Mouse (Mus musculus): Measurements from ENCODE around the gene Cryzl2.

The Cryzl2 gene

DNA sequence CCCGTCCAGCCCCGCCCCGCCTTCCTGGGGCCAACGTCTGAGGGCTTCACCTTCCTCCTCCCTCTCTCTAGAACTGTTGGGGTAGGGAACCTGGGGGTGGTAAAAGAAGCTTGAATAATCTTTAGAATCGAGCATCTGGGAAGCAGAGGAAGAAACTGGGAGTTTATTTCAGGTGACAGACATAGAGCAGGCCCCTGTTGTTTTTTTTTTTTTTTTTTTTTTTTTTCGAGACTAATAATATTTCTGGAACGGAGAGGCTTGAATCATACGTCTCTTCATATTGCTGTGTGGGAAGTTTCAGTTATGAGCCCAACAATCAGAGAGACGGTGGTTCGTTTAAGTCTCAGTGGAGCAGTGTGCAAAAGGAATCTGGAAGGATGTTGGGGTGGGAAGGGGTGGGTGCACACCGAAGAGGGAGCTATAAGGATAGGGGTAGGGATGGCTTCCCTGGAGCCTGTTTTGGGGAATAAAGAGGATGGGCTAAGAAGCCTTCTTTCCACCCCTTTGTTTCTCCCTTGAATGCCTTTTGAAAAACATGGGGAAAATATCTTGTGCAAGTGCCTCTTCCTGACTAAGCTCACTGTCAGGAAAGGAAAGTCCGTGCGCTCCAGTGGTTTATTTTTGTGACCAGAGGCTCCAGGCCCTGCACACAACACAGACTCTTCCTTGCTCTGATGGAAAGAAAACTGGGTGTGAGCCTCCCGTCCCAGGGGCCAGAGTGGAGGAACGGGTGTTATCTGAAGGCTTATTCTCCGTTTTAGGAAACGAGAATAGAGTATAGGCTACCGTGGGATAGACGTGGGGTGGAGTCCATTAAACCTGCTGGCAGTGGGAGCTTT is 14.4 kb upstream of the Cryzl2 start:
- DNase-seq: no peak

GRCm38 (mm10) chr1:157444632-157445300 is 13.6 kb upstream of the Cryzl2 start:
- no peak for DNase-seq

- no peak for DNase-seq
Observed at GRCm38 (mm10) chr1:157445398-157445910, 12.9 kb upstream of the Cryzl2 start.

- DNase-seq: peak; percentile 72 to 83
Observed at GRCm38 (mm10) chr1:157446325-157446724, 12.1 kb upstream of the Cryzl2 start.

GRCm38 (mm10) chr1:157447142-157447541 is 11.2 kb upstream of the Cryzl2 start:
- DNase-seq: no peak

DNA sequence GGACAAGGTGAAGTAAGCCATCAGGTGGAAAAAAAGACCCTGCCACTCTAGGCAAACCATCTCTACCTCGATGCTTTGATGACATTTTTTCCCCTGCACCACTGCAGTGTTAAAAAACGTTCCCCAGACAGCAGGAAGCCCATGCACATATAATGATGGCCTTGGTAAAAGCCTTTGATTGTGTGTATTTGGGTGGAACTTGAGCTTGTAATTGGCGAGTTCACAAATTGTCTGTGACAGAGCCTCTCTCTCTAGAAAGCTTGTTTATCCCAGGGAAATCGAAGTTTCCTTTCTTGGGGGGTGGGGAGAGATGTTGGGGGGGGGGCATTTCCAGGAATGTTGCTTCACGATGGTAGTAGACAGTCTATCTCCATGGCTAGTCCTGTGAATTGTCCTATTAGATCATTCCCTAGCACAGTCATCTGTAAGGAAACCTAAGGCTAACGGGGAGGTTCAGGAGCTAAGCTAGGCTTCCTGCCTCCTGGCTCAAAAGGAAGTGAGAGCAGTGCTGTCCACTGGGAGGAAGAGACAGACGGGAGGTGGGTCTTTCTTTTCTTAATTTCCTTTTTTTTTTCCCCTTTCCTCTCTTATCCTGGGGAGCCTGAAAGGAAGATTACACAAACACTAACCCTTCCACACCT is 10.1 kb upstream of the Cryzl2 start:
- no peak for DNase-seq

GRCm38 (mm10) chr1:157448805-157449188 is 9.6 kb upstream of the Cryzl2 start:
- DNase-seq: no peak

GRCm38 (mm10) chr1:157449532-157449931 is 8.8 kb upstream of the Cryzl2 start:
- DNase-seq: no peak

- DNase-seq: no peak
Observed at GRCm38 (mm10) chr1:157449981-157450636, 8.3 kb upstream of the Cryzl2 start.

DNA sequence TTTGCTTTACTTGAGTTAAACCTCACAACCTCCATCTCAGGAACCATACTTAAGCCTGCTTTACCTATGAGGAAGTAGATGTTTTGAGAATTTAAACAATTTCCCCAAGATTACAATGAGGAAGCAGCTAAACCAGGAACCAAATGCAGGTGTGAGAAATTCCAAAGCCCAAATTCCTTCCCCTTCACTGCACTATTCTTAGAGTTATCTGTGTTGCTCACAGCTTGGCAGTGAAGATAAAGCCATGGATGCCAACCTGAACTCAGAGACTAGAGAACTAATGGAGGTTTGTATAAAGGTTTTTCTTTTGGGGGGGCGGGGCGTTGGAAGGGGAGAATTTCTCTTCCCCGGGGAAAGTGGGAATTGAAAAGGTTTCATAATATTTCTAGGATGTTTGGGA is 6.1 kb upstream of the Cryzl2 start:
- DNase-seq: no peak

- no peak for DNase-seq
Observed at GRCm38 (mm10) chr1:157452759-157453549, 5.4 kb upstream of the Cryzl2 start.

DNA sequence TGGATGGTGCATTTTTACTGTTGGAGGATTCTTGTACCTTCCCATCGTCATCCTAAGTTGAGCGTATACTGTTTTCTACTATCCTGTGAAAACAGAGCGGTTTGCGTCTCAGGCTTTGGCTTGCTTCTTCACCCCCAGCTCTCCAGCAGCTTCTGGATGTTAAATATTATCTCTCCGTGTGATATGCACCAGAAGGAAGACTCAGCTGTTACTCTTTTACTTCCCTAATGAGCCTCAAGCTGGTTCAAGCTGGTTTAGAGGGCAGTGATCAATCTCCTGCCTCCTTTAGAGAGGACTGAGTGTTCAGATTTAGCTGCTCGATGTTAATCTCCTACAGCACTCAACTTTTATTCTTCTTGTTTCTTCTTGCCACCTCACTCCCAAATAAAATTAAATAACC is 3.5 kb upstream of the Cryzl2 start:
- DNase-seq: no peak

- no peak for DNase-seq
Observed at GRCm38 (mm10) chr1:157457789-157458188, 588 bp upstream of the Cryzl2 start.

- DNase-seq: no peak
Observed at GRCm38 (mm10) chr1:157459904-157460303, 1.5 kb downstream of the Cryzl2 start.

DNA sequence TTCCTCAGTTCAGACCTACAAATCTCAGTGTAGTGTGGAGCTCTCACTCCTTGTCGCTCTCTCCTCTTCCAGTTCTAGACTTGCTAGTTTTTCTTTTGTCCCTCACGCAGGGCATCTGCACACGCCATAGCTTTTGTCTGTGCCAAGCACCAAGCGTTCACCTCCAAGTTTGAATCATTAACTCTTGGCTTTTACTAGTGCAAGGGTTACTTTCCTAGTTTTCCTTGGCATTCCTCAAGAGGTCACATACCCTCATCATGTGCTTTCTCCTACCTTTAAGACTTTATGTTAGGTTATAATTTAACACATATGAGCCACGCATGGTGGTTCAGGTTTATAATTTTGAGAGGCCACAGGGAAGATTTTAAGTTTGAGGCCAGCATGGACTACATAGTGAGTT is 2.9 kb downstream of the Cryzl2 start:
- no peak for DNase-seq

DNA sequence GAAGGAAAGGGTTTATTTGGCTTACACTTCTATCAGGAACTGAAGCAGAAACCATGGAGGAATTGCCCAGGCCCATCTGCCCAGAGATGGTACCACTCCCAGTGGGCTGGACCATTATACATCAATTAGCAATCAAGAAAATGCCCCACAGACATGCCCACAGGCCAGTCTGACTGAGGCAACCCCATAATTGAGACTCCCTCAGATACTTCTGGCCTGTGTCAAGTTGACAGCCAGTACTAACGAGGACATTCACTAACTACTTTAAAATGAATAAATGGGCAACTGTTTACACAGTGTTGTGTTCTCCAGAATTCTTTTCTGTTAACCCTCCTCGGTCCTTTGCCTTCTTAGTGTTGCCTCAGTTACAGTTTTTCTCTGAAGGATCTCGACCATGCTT is 4.0 kb downstream of the Cryzl2 start:
- DNase-seq: no peak

GRCm38 (mm10) chr1:157465194-157465593 is 6.8 kb downstream of the Cryzl2 start:
- DNase-seq: peak in 1 of 2 experiments; percentile 43

DNA sequence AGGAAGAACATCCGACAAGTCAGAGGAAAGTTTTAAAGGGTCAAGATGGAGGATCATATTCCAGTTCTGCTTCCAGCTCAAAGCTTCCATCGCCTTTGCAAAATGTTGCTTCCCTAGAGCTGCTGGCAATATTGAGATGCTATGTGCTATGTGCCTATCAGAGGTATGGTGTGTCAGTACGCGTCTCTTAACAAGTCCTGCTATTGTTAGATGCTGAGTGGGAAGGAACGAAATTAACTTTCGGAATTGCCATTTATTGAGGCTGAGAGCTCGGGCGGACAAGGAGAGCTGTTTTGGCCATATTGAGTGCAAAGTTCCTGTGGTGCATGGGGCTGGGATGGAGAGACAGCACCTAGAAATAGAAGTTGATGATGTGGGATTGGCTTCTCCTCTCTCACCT is 9.5 kb downstream of the Cryzl2 start:
- no peak for DNase-seq

DNA sequence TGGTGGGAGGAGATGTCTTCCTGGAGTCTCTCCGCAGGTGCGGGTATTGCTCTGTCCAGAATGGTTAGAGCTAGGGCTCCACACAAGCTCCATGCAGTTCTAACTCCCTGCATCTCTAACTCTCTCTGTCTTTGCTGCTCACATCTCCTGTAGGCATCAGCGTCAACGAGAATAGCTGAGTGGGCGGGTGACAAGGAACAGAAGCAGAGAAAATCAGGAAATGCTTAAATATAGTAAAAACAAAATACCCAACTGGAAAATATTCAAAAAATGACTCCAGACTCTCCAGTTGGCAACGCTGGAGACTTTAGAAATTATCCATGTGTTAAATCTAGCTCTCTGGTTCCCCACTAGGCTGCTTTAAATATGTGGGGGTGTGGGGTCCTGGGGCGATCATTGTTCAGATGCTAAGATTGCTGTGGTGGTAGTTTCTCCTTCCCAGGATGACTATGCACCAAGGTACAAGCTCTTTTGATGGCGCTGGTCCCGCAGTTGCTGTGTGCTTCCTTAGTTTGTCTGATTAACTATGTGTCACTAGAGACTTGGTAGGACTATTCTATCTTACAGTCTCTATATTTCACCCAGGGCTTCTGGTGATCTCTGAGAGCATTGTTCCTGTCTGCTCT is 12.5 kb downstream of the Cryzl2 start:
- no peak for DNase-seq

DNA sequence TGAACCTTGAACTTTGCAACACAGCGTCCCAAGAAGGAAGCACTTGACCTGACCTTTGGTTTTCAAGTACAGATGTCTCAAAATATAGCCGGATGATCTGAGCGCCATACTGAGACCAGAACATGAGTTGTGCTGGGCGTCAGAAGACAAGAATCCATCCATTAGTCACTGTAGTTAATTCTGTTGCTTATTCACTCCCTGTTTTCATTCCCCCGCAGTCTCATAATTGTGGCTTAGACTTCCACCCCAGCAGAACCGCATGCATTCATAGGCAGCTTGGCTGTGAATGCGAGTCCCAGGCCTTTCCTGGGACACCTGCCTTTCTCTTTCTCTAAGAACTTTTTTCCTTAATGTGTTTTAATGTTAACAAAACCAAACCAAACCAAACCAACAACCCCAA is 14.3 kb downstream of the Cryzl2 start:
- no peak for DNase-seq

GRCm38 (mm10) chr1:157474865-157475264 is 16.5 kb downstream of the Cryzl2 start:
- DNase-seq: no peak

DNA sequence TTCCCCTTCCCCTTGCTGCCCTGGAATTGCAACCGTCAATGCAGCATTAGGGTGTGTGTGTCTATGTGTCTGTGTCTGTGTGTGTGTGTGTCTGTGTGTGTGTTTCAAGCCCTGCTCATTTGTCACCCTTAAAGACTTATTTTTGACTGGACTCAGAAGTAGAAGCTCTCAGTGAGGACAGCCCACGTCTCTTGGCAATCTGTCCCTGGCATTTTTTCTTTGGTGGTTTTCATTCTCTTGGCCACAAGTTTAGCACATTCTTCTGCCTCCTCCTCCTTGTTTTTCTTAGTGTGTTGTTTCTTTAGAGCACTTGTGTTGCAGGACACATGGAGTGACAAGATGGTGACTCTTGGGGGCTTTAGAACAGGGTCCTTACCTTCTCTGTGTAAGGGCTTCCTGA is 17.9 kb downstream of the Cryzl2 start:
- DNase-seq: no peak
